Mouse (Mus musculus): ENCODE results near the gene Fam170b.

GRCm38 (mm10) chr14:32800048-32800447 lies 33.7 kb upstream of the Fam170b start:
- TF ChIP-seq CTCF (IDR thresholded peaks at IDR 0.05; ENCODE audit: low read depth) (no peak), EP300 (IDR thresholded peaks at IDR 0.05; ENCODE audit: low read depth) (no peak)
